Mouse (Mus musculus): ENCODE results near the gene Ptpro.
"Not testable (repeated sequence)": the region's sequence is repeated elsewhere in the genome, so short reads cannot be mapped to it uniquely, and the experiment has no call there.

The Ptpro gene

DNA sequence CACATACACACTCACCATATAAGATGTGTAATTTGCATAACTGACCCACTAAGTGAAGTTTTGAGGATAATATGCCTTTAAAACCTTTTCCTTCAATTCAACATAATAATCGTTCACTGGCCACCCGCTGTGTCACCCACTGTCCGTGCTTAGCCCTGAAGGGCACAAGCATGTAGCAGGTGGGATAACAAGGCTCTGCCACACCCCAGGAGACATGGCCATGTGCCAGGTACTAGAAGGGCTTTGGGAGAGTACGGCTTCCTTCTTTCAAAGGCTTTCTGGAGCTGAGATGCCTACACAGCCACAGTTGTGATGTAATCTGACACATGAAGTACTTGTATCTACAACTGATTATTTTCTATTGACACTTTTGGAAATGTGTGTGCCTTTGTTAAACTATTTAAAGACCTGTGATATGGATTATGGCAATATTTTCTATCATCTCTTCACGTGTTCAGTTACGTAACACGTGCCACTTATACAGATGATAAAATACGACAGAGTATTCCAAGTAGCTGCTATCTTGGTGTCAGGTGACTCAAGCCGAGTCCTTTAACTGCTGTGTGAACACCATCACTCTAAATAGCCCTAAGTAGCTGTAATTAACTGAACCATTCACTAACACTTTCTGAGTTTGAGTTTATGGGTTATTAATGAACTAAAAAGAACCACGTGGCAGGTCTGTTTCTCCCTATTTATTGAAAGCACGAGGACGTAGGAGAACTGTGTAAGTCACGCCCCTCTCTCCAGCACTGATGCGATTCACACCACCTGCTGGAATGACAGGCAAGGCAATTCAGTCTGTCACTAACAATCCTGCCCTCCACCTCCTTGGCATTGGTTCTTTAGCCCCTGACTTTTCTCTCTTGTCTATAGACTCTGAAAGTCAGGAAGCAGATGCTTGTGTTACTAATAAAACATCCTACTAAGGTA lies 173.6 kb downstream of the Ptpro start:
- in situ Hi-C loops (cut with MboI; ENCODE audit: low pct_unique_long_range_greater_than_20kb in 1 of 2, low sequenced_read_pairs in 2 of 2, unreplicated experiment in 1 of 2): no loop called here

DNA sequence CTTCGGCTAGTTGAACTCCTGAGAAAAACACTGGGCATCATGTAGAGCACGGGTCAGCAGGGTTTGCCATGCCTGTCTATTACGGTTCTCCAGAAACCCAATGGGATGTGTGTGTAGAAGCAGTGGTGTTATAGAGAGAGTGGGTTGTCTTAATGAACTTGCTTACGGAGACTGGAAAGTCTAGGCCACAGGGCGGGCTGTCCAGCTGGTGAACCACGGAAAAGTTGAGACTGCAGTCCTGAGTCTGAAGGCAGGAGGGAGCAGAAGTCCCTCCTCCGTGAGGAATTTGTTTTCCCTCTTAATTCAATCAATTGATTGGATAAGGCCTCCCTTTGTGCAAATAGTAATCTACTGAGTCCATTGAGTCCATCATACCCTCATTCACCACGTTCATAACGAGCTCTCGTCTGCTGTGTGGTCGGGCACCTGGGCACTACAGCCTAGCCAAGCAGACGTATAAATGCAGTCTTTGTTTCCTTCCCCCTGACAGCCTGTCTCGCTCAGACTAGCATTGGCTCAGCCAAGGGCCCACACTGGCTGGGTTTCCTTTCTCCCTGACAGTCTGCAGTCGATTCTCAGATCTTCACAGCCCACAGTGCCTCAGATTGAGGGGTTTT lies 181.5 kb downstream of the Ptpro start:
- in situ Hi-C loops (cut with MboI; ENCODE audit: low pct_unique_long_range_greater_than_20kb in 1 of 2, low sequenced_read_pairs in 2 of 2, unreplicated experiment in 1 of 2): no loop called here

DNA sequence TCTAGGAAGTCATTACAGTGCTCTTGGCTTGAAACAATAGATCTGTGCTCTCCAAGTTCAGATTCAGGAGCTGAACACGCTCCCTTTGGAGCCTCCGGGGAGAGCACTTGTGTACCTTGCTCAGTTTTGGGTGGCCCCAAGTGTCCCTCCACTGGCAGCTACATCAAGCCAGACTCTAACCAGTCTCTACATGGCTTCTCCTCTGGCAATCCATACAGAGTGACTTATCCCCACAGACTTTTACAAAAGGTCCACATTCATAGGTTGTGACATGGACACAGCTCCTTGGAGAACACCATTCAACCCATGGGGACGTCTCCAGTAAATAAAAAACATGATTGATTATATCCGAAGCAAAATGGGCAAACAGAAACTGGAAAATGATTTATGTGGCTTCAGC lies 185.4 kb downstream of the Ptpro start:
- in situ Hi-C loops (cut with MboI; ENCODE audit: low pct_unique_long_range_greater_than_20kb in 1 of 2, low sequenced_read_pairs in 2 of 2, unreplicated experiment in 1 of 2): no loop called here

DNA sequence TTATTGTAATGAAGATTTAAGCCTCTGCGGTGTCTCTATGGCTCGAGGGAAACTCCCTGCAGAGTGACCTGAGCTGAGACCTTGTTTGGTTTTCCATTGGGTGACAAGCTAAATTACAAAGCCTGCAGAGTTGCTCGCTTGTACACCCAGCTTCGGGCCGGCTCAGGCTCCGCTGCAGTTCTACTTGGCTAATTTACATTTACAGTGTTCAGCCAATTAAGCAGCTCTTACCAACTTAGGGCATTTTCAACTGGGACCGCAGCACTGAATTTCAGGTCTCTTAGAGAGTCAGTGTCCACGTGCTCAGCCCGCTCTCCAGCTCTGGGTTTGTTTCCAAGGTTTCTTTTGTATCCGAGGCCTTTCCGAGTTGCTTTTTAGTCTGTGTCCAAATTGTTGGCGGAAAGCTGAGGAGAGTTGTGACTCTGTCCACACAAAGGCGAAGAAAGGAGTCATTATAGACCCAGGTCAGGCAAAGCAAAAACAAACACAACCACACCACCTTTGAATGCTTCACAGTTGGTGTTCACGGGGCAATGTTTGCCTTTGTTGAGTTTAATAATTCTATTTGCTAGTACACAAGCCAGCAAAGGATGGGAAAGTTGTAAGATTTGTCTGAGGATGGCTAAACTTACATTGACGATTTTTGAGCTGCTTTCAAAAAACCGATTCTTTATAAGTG lies 185.9 kb downstream of the Ptpro start:
- in situ Hi-C loops (cut with MboI; ENCODE audit: low pct_unique_long_range_greater_than_20kb in 1 of 2, low sequenced_read_pairs in 2 of 2, unreplicated experiment in 1 of 2): no loop called here

DNA sequence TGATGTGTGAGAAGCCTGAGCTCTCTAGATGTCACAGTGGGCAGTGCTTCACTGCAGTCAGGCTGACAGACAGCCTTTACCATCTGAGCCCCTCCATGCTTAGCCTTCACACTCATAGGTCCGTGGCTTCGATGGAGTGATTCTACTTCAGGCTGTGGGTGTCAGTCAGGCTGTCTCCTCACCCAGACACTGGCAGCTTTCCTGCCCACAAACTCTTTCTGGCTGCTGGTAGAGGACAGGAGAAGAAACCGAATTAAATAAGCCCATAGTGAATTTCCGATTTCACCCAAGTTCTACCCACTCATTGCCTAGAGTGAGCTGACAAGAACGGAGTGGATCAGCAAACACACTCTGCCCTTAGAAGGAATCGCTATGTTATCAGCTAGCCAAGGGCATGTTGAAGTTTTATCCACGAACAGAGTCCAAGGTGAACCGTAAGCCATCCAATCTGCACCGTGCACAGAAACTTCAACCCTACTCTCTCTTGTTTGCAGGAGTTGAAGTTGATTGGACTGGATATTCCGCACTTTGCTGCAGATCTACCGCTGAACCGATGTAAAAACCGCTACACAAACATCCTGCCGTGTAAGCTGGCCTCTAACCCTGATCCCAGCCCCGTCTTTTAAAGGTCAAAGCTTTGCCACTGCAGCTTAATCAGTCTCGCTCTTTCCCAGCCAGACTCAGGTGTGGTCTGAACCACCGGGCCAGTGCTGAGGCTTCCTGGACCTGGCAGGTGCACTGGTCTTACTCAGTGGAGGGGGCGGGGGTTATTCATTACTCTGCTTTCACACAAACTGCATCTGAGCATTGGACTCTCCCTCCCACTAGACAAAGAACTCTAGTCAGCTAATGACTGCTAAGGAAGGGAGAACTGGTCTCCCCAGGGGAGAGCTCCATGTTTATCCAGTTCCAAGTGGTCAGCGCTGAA lies 188.7 kb downstream of the Ptpro start:
- in situ Hi-C loops (cut with MboI; ENCODE audit: low pct_unique_long_range_greater_than_20kb in 1 of 2, low sequenced_read_pairs in 2 of 2, unreplicated experiment in 1 of 2): no loop called here

DNA sequence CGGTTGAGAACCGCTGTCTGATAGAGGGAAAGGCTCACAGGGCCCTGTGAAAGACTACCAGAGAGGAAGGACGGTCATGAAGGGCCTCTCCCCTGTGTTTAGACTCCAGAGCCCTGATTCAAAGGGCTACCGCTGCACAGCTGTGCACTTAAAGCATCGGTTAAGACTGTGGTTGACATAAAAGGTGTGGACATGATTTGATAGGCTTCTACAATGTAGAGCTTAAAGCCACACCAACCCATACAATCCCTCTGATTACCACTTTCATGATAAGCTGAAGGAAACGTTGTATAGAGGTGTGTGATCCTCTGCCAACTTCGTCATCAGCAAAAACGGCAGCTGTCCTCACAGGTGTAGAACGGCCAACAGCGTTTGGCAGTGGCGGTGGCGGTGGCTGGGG lies 191.0 kb downstream of the Ptpro start:
- in situ Hi-C loops (cut with MboI; ENCODE audit: low pct_unique_long_range_greater_than_20kb in 1 of 2, low sequenced_read_pairs in 2 of 2, unreplicated experiment in 1 of 2): no loop called here

DNA sequence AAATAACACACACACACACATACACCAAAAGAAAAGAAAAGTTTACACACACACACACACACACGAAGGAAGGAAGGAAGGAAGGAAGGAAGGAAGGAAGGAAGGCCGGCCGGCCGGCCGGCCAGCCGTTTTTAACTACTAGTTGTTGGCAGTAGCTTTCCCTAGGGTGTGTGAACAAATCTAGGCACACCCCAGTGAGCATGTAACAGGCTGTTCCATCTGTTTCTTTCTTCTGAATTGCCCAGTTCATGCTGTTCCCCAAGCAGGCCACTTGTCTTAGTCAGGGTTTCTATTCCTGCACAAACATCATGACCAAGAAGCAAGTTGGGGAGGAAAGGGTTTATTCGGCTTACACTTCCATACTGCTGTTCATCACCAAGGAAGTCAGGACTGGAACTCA lies 194.0 kb downstream of the Ptpro start:
- in situ Hi-C loops (cut with MboI; ENCODE audit: low pct_unique_long_range_greater_than_20kb in 1 of 2, low sequenced_read_pairs in 2 of 2, unreplicated experiment in 1 of 2): not testable (repeated sequence)

DNA sequence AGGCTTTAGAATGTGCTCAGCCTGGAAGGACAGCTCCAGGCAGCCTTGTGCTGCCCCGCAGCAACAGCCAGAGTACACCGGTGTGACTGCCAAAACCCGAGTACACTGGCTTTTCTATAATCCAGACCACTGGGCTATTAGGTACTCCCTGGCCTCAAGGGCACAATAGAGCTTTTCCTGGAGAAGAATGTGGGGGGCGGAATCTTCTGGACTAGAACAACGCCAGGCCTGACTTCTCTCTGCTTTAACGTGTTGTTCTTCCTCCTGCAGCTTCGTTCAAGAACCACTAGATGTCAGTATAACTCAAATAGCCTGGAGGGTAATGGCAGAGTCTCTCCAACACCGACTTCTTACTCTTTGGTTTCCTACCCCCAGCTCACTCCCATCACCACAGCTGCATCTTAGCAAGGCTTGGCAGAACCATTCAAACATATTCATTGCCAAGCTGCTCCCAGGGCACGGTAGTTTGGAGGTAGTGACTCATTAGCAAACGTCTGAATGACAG lies 203.5 kb downstream of the Ptpro start:
- in situ Hi-C loops (cut with MboI; ENCODE audit: low pct_unique_long_range_greater_than_20kb in 1 of 2, low sequenced_read_pairs in 2 of 2, unreplicated experiment in 1 of 2): loop anchor here in 1 of 2 experiments (25.0 kb wide), 1 partner anchor 282 kb away; the partner anchor contains the start of gene Strap

DNA sequence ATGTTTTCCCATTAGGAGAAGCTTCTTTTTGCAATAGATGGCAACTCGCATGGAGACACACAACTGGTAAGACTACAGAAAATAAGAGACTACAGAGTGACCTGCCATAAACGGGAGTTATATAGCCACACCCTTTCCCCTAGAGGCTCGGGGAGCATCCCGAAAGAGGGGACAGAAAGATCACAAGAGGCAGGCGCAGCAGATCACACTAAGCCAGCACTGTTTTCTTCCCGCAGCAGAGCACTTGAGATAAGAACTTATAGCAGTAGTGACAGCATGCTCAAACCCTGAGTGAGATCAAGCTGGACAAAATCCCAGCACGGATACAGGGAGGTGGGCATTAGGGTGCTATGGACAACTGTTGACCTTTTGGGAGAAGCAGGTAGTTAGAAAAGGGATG lies 203.9 kb downstream of the Ptpro start:
- in situ Hi-C loops (cut with MboI; ENCODE audit: low pct_unique_long_range_greater_than_20kb in 1 of 2, low sequenced_read_pairs in 2 of 2, unreplicated experiment in 1 of 2): loop anchor here in 1 of 2 experiments (25.0 kb wide), 1 partner anchor 281 kb away; the partner anchor contains the start of gene Strap

DNA sequence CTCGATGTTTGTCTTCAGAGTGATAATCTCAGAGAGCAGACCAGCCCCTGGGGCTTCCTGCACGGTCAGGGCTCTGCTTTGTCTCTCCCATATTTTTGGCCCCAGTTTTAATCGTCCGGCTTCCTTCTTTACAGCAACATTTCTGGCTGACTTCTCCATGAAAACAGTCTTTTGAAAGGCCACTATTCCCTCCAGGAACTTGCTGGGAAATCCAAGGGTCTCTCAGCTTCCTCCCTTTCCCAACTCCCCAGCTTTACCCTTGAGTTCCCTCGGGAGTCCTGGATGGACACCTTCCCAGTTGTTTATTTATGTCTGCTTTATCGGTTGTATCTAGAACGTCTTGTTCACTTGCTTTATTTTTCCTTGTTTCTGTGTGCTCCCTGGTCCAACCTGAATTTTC lies 205.1 kb downstream of the Ptpro start:
- in situ Hi-C loops (cut with MboI; ENCODE audit: low pct_unique_long_range_greater_than_20kb in 1 of 2, low sequenced_read_pairs in 2 of 2, unreplicated experiment in 1 of 2): loop anchor here in 1 of 2 experiments (25.0 kb wide), 1 partner anchor 280 kb away; the partner anchor contains the start of gene Strap

DNA sequence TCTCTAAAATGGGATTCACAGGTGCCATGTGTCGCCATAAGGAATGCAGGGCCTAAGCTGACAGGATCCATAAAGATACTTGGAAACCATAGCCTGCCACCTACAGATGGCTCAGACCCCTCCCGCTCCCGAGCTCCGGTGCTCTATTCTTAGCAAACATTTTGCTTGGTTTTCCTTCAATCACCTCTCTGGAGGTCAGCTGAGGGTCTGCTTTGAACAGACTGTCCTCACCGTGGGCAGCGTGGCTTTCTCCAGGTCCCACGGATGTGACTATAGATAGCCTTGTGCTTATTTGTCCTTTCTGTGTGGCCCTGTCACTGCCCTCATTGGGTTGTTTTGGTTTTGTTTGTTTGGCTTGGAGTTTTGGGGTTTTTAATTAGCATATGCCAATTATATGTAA lies 206.0 kb downstream of the Ptpro start:
- in situ Hi-C loops (cut with MboI; ENCODE audit: low pct_unique_long_range_greater_than_20kb in 1 of 2, low sequenced_read_pairs in 2 of 2, unreplicated experiment in 1 of 2): loop anchor here in 1 of 2 experiments (25.0 kb wide), 1 partner anchor 279 kb away; the partner anchor contains the start of gene Strap

DNA sequence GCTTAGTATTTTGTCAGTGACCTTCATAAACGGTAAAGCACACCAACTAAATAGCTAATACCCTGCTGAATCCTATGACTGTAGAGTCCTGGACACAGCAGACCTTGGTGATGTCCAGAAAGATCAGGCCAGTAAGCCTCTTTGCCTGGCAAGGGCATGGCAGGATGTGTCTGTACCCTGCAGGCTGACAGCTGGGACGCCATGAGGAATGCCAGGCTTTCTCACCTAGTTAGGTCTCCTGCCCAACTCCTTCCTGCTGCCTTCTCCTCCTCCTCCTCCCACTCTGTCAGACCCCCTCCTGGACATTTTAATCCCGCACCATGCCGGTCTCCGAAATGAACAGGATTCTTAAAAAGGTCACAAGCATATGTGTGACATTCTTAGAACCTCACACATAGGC lies 211.7 kb downstream of the Ptpro start:
- in situ Hi-C loops (cut with MboI; ENCODE audit: low pct_unique_long_range_greater_than_20kb in 1 of 2, low sequenced_read_pairs in 2 of 2, unreplicated experiment in 1 of 2): loop anchor here in 1 of 2 experiments (25.0 kb wide), 1 partner anchor 274 kb away; the partner anchor contains the start of gene Strap

DNA sequence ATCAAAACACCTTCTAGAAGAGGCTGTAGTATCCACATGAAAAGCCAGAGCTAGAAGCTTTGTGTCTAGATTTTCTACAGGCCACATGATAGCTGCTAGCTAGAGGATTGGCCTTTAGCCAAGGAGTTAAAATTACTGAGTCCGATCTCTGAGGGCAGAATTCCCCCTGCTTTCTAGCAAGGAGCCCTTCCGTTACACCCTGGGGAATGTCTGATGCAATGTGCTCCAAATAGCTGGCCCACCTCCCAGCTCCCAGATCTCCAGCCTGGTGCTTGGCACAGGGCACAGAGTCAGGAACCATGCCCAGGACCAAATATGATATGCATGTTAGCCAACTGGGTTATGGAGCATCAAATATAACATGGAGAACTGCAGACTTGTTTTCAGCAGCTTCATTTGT lies 213.1 kb downstream of the Ptpro start:
- in situ Hi-C loops (cut with MboI; ENCODE audit: low pct_unique_long_range_greater_than_20kb in 1 of 2, low sequenced_read_pairs in 2 of 2, unreplicated experiment in 1 of 2): loop anchor here in 1 of 2 experiments (25.0 kb wide), 1 partner anchor 272 kb away; the partner anchor contains the start of gene Strap

DNA sequence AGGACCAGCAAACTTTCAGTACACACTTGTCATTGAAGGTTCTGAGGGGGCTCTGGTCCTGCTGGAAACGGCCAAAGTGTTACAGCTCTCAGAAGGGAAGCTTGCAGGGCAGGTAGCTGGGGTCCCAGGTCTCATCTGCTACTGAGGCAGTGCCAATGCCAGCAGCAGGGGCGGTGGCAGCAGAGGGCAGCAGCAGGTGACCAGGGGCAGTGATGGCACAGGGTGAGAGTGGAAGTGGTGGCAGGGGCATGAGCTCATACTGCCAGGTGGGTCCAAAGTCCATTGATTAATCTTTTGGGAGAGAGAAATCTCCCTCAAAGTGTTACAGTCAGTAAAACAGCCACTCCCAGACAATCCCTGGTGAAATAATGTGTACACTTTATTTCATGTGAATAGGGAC lies 214.1 kb downstream of the Ptpro start:
- in situ Hi-C loops (cut with MboI; ENCODE audit: low pct_unique_long_range_greater_than_20kb in 1 of 2, low sequenced_read_pairs in 2 of 2, unreplicated experiment in 1 of 2): loop anchor here in 1 of 2 experiments (25.0 kb wide), 1 partner anchor 271 kb away; the partner anchor contains the start of gene Strap

DNA sequence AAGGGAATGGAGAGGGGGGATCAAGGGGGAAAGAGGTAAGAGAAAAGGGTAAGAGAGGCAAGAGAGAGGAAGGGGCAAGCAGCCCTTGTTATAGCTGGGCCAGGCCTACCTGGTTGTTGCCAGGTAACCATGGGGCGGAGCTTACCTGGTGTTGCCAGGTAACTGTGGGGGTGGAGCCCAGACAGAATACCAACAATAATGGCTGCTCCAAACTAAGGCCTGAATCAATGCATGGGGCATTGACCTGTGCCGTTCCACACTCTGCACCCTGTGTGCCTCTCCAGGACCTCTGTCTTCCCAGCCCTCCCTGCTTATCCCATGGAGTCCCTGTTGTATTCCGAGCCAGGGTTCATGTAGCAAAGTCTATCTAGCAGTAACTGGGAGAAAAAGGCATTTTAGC lies 215.6 kb downstream of the Ptpro start:
- in situ Hi-C loops (cut with MboI; ENCODE audit: low pct_unique_long_range_greater_than_20kb in 1 of 2, low sequenced_read_pairs in 2 of 2, unreplicated experiment in 1 of 2): loop anchor here in 1 of 2 experiments (25.0 kb wide), 1 partner anchor 270 kb away; the partner anchor contains the start of gene Strap

DNA sequence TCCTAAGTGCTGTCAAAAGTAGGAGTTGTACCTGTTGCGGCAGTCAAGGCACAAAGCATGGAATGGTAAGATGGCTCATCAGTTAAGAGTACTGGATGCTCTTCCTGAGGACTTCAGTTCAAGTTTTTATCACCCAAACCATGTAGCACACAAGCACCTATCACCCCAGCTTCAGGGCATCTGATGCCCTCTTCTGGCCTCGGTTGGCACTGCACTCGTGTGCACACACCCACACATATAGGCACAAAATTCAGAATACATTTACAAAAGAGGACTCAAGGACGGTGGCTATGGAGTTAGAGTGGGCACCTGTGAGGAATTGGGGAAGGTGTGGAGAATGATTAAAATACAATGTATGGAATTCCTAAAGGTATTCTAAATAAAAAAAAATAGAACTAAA lies 217.4 kb downstream of the Ptpro start:
- in situ Hi-C loops (cut with MboI; ENCODE audit: low pct_unique_long_range_greater_than_20kb in 1 of 2, low sequenced_read_pairs in 2 of 2, unreplicated experiment in 1 of 2): loop anchor here in 1 of 2 experiments (25.0 kb wide), 1 partner anchor 268 kb away; the partner anchor contains the start of gene Strap

DNA sequence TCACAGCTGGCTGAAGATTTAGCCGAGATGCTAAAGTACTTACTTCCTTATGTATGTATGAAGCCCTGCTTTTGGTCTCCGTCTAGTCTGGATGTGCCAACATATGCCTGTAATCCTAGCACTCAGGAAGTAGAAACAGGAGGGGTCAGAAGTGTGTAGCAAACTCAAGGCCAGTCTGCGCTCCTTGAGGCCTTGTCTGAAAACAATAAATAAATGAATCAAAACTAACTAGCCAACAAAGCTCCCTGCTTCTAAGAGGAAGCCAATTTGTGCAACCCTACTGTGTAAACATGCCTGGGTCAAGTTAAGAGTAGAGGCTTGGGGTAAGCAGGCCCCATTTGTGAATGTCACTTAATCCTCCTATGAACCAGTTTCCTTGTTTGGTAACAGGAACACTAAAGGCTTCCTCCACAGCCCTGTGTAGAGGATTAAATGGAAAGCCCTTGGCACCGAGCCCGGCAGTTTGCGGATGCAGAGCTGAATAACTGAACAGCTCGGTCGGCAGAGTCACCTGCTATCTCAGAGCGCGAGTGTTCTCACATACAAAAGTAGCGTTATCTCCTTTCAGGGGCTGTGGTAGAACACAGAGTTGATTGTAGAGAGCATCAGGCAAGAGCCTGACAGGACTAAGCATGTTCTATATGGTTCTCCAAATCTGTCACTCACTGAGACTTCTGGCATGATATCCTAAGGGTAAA lies 218.9 kb downstream of the Ptpro start:
- in situ Hi-C loops (cut with MboI; ENCODE audit: low pct_unique_long_range_greater_than_20kb in 1 of 2, low sequenced_read_pairs in 2 of 2, unreplicated experiment in 1 of 2): loop anchor here in 1 of 2 experiments (25.0 kb wide), 1 partner anchor 266 kb away; the partner anchor contains the start of gene Strap
